Mouse (Mus musculus): ENCODE data around the gene Cox14.

The Cox14 gene

GRCm38 (mm10) chr15:99705440-99706048 lies 19.9 kb upstream of the Cox14 start, which contains the start of gene Gm17349:
TSS of gene Gm17349 (minus strand) at chr15:99705490.
- no peak for DNase-seq (ENCODE audit: extremely low spot score, low read depth, low spot score)

- DNase-seq (ENCODE audit: extremely low spot score, low read depth, low spot score): no peak
Observed at GRCm38 (mm10) chr15:99708176-99708575, 17.2 kb upstream of the Cox14 start.

- DNase-seq (ENCODE audit: extremely low spot score, low read depth, low spot score): no peak
Observed at GRCm38 (mm10) chr15:99710221-99711190, 14.9 kb upstream of the Cox14 start.

- DNase-seq (ENCODE audit: extremely low spot score, low read depth, low spot score): no peak
Observed at GRCm38 (mm10) chr15:99711491-99711890, 13.9 kb upstream of the Cox14 start.

DNA sequence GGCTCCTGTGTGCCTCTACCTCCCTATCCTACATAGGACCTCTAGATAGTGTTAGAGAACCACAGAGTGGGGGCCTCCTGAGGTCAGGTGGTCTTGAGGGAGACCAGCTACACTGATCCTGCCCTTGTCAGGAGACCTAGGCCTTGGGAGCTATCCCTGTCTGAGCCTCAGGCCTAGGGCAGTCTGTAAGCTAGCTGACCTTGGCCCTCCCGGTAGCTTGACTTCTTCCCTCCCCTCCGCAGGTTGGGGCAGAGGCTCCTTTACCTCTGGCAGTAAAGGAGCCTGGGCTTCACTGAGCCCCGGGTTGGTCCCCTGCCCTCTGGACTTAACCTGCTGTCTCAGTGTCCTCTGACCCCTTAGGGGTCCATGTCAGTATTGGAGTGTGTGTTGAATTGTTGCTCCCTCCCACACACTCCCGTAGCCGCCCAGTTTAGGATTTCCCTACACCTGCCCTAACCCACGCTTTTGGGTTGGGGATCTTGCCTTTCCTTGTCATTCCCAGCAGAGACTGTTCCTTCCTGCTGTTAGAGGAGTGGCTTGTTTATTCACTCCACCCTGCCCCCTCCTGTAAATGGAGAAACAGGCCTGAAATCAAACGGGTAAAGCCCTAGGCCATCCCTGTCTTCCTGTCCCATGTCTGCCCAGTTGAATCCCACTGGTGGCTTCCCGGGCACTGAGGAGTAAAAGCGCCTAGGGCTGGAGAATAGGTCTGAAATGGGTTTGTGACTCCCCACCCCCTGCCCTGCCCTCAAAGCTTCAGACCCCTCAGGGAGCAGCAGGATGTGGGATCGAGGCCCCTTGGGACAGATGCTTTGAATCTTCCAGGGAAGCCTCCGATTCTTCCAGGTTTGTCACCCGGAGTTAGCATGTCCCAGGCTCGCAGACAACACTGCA lies 12.5 kb upstream of the Cox14 start:
- DNase-seq (ENCODE audit: extremely low spot score, low read depth, low spot score): no peak

- DNase-seq (ENCODE audit: extremely low spot score, low read depth, low spot score): no peak
Observed at GRCm38 (mm10) chr15:99713569-99713968, 11.8 kb upstream of the Cox14 start.

DNA sequence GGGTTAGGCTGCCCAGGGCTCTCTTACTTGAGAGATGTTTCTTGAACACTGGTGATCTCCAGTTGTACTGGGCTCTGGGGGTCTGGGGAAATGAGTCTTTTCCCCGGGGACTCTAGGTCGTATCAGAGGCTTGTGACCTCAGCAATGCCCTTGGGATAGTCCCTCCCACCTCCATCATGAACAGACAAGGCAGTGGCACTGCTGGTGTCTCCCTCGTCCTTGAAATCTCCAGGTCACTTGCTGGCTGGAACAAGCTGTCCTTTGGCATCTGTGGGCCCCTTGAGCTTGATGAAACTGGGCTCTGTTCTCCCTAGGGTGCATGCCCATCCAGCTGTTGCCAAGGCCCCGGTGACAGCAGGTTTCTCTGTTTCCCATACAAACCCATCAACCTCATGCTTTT lies 11.2 kb upstream of the Cox14 start:
- DNase-seq (ENCODE audit: extremely low spot score, low read depth, low spot score): no peak

DNA sequence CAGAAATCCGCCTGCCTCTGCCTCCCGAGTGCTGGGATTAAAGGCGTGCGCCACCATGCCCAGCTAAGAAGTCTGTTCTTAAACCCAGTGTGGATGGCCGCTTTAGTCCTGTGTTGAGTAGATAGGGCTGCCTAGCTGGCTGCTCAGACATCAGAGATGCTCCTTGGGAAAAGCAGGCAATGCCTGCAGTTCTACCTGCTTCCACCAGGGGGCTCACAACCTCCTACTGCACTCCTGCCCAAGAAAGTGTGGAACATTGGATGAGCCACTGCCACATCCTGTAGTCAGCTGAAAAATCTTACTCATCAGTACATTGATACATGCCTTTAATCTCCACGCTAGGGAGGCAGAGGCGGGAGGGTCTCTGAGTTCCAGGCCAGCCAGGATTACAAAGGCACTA lies 10.6 kb upstream of the Cox14 start:
- DNase-seq (ENCODE audit: extremely low spot score, low read depth, low spot score): peak; percentile 72

DNA sequence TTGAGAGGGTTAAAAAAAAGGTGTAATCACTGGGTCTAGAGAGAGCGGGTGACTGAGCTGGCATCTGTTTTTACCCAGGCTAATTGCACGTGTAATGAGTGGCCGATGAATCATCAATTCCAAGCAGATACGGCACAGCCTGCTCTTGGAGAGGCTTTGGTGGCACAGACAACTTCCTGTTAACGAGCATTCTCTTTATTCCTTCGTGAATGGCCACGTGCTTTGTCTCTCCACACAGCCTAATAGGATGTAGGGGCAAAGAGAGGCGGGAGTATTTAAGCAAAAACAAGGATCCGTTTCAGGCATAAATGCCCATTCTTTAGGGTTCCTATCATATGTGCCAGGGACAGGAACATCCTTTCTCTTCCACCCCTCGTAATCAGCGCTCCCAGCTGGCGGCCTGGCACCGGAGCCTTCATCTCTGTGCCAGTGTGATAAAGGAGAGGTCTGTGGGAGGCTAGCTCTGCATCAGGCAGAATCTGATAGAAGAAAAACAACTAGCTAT lies 10.0 kb upstream of the Cox14 start:
- DNase-seq (ENCODE audit: extremely low spot score, low read depth, low spot score): no peak

DNA sequence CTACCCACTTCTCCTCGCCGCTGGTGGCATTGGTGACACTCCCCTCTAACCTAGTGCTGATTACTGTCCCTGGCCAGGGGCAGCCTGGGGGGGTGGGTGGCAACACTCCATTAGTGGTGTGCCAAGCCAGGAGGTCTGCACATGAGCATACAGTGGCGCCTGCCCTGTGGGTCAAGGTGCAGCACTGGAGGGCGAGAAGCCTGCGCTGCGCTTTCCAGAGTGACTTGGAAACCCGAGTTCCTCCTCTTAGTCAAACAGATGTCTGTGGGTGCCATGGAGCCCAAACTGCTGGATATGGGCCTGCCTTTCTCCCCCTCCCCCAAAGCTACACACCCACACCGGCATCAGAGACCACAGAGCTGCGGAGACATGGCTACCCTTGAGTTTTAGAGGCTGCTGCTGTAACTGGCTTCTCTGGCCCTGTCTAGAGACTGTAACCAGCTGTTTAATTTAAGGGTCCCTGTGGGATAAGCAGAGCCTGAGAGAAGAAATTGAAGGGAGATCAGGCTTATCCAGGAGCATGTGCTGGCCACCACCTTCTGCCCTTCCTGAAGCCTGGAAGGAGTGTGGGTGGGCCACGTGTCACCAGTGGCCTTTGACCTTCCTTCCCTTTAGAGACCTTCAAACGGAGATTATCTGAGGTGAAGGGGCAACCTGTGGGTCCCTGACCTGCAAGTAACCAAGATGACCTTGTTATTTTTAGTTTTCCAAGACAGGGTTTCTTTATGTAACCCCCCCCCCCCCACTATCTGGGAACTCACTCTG lies 9.3 kb upstream of the Cox14 start:
- DNase-seq (ENCODE audit: extremely low spot score, low read depth, low spot score): no peak

DNA sequence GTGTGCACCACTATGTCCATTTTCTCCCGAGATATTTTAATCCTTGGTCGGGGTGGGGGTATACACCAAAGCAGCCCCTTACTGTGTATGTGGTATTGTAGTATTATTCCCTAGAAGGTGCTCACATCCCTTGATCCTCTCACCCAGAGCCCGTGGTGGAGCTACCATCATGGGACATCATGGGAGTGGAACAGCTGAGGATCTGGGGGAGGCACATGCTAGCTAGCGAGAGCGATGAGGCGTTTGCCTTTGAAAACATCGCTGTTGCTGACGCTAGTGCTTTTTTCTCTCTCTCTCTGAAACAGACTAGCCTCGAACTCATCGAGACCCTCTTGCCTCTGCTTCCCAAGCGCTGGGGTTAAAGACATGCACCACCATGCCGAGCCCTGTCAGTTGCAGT lies 8.6 kb upstream of the Cox14 start:
- no peak for DNase-seq (ENCODE audit: extremely low spot score, low read depth, low spot score)

DNA sequence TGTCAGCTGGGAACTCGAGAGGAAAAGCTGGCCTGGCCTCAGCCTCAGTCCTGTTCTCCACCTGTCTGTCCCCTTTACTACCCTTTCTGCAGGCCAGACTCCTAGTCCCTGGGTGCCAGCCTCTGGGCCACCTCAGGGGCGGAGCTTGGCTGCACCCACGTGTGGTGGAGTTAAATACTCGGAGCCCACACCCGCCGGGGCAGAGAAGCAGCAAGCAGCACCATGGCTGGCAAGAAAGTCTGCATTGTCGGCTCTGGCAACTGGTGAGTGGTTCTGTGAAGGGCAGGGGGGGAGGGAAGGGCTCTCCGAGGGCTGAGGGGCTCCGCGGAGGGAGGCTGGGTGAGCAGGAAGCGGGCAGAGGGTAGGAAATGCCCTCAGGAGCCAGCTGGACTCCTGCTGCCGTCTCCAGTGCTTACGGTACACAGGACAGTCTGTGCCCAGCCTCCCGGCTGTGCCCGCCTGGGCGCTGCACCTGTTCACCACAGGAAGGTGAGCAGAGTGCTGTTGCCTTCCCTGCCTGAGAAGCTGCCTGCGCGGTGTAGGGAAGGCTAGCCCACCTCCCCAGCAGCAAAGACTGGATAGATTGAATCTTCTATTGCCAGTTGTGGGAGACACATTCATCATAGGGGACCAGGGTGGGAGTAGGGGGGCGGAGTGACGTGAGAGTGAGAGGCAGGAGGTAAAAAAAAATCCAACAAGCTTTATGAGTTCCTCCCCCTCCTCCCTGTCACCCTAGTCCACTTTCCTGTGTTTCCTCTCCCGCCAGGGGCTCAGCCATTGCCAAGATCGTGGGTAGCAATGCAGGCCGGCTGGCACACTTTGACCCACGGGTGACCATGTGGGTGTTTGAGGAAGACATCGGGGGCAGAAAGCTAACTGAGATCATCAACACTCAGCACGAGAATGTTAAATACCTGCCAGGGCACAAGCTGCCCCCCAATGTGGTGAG lies 7.8 kb upstream of the Cox14 start, which contains the start of gene Gpd1:
Gene Gpd1, plus strand, starts transcription at position 130 of the 949 bp plus-strand sequence.
- DNase-seq (ENCODE audit: extremely low spot score, low read depth, low spot score): no peak

DNA sequence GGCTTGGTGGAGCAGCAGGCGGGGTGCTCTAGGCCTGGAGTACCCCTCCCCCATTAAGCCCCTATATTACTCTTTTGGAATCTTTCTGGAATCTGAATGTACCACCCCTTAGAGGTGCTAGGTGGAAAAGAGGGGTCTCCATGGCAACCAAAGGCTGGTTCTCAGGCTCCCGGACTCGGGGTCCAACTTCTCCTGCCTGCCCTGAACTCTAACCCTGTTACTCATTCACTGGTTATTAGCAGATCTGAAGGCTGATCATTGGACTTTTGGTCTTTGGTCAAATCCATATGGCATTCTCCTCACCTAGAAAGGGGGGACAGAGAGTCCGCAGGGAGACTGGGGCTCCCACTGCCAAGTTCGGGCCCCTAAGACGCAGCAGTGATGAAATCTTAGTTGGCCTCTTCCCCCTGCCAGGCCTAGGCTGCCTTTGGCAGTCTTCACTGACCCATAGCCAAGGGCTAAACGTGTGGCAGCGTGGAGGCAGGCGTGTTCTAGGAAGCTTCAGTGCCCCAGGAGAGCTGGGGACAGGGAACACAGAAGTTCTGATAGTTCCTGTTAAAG lies 6.9 kb upstream of the Cox14 start:
- DNase-seq (ENCODE audit: extremely low spot score, low read depth, low spot score): no peak

DNA sequence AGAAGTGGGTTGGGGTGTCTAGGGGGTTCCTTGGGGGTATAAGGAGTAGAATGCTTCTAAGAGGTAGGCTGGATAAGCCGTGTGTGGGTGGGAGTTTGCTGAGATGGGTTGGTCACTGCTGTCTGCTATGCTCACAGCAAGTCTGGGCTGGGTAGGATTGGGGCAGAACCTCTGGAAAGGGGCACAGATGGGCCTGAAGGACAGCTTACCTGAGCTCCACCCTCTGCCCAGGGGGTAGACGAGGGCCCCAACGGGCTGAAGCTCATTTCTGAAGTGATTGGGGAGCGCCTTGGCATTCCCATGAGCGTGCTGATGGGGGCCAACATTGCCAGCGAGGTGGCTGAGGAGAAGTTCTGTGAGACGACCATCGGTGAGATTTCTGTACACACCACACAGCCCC lies 5.6 kb upstream of the Cox14 start:
- DNase-seq (ENCODE audit: extremely low spot score, low read depth, low spot score): no peak

GRCm38 (mm10) chr15:99721921-99722743 lies 3.3 kb upstream of the Cox14 start:
- DNase-seq (ENCODE audit: extremely low spot score, low read depth, low spot score): no peak

DNA sequence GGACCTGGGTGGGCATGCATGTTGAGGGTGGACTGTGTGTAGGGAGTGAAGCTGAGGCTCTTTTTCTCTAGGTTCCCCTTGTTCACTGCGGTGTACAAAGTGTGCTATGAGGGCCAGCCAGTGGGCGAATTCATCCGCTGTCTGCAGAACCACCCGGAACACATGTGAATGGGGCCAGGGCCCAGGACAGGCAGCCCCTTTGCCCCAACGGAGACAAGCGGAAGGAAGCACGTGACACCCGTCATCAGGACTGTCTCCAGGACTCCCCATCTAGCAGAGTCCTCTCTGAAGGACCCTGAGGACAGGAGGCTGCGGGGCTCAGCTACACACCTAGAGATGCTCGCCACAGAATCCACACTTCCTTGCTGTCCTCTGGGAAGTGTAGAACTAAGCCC lies 2.3 kb upstream of the Cox14 start:
- DNase-seq (ENCODE audit: extremely low spot score, low read depth, low spot score): no peak

GRCm38 (mm10) chr15:99723515-99724291 lies 1.7 kb upstream of the Cox14 start:
- no peak for DNase-seq (ENCODE audit: extremely low spot score, low read depth, low spot score)
